Comparison of ENCODE assay signal across 9 mouse cellular contexts in the genomic region with DNA sequence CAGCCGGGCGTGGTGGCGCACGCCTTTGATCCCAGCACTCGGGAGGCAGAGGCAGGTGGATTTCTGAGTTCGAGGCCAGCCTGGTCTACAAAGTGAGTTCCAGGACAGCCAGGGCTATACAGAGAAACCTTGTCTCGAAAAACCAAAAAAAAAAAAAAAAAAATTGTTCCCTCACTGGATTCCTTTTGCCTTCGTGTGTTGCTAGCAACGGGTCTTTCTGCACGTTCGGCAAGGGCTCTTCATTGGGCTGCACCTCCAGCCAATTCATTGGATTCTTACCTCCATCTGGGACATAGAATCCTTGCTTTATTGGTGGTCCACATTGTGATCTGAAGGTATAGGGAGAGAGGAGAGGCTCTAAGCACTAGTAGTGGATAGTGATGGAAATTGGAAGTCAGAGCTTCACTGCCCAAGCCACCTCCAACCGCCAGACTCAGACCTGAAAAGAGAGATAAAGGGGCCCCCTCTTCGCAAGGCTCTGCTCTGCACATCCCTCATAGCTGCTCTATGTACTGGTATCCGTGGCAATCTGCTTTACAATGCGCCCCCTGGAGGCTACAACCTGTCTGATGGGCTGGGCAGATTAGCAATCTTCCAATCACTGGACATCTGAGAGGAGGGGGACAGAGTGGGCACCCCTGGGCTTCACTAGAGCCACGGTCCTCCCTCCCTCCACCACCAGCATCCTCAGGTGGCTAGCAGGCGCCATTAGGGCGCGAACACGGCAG. TPM values are rescaled to one million over a fixed set of nuclear protein-coding genes. Genes with fewer than 3 reads are reported as not detected.
DNase-seq lines count a peak whose midpoint lies in the region; ATAC-seq and TF ChIP-seq lines count a peak whose summit lies in the region.
"Had no signal": no experiment of that assay in that cellular context is flagged by ENCODE, and none has a peak within 500 bp of the region (broad histone marks: within the 10 kb centered on the region; RNA-seq: fewer than 3 reads in every experiment).

No protein-coding gene starts in this region.

- 45% methylated on average over 20 of the region's 20 CpGs for WGBS in embryonic facial prominence, embryonic 12.5 days
- WGBS in intestine, postnatal 0 days: 42% methylated on average over 19 of the region's 20 CpGs
- 42% methylated on average over 20 of the region's 20 CpGs for WGBS in lung, adult 2 months
- WGBS in olfactory bulb, adult 2 months: 48% methylated on average over 20 of the region's 20 CpGs

- no peaks in the 10 kb centered on the region for H3K9me3 ChIP-seq in embryonic facial prominence, embryonic 12.5 days
- no peaks in the 10 kb centered on the region for H3K9me3 ChIP-seq in intestine, postnatal 0 days (ENCODE audit: control insufficient read depth)
- H3K9me3 ChIP-seq: embryonic facial prominence, embryonic 15.5 days had no signal

- H3K36me3 ChIP-seq in embryonic facial prominence, embryonic 12.5 days: no peaks in the 10 kb centered on the region
- no peaks in the 10 kb centered on the region for H3K36me3 ChIP-seq in intestine, postnatal 0 days (ENCODE audit: control insufficient read depth, insufficient read depth)
- H3K36me3 ChIP-seq: embryonic facial prominence, embryonic 15.5 days had no signal

- no peak overlapping the region for H3K27ac ChIP-seq in embryonic facial prominence, embryonic 12.5 days
- H3K27ac ChIP-seq in intestine, postnatal 0 days (ENCODE audit: low read depth, low read length): no peak overlapping the region
- no peak overlapping the region for H3K27ac ChIP-seq in olfactory bulb, adult 2 months (ENCODE audit: insufficient read depth, low read depth, low read length)
- H3K27ac ChIP-seq: embryonic facial prominence, embryonic 15.5 days had no signal

- H3K27me3 ChIP-seq in embryonic facial prominence, embryonic 12.5 days: peaks cover 50% of the 10 kb centered on the region
- H3K27me3 ChIP-seq in intestine, postnatal 0 days (replicated peaks; ENCODE audit: control insufficient read depth, insufficient read depth, low read length): peaks cover 41% of the 10 kb centered on the region

- intact Hi-C loops in left cerebral cortex, postnatal 14 days (cut with DNase I): no loop called here

- H3K9ac ChIP-seq in embryonic facial prominence, embryonic 12.5 days: no peak overlapping the region
- H3K9ac ChIP-seq in intestine, postnatal 0 days (ENCODE audit: low read depth, low read length): no peak overlapping the region
- H3K9ac ChIP-seq: embryonic facial prominence, embryonic 15.5 days had no signal

- TF ChIP-seq CTCF in intestine, postnatal 0 days (IDR thresholded peaks at IDR 0.05; ENCODE audit: low read depth): peak; percentile 74
- TF ChIP-seq CTCF in lung, adult 2 months (IDR thresholded peaks at IDR 0.05; ENCODE audit: insufficient read depth, low read length): peak; percentile 79
- peak; percentile 35; the same call in 1 of the 2 replicates for TF ChIP-seq CTCF in olfactory bulb, adult 2 months (IDR thresholded peaks at IDR 0.05; ENCODE audit: insufficient read depth, low read depth, low read length)

- peak overlapping the region; percentile 17; the same call in 1 of the 2 replicates for H3K4me2 ChIP-seq in embryonic facial prominence, embryonic 12.5 days (replicated peaks)
- H3K4me2 ChIP-seq in intestine, postnatal 0 days (replicated peaks; ENCODE audit: low read depth): no peak overlapping the region
- H3K4me2 ChIP-seq: embryonic facial prominence, embryonic 15.5 days had no signal

- no peak overlapping the region for H3K4me3 ChIP-seq in embryonic facial prominence, embryonic 12.5 days
- no peak overlapping the region for H3K4me3 ChIP-seq in intestine, postnatal 0 days (ENCODE audit: low read depth, low read length)
- H3K4me3 ChIP-seq in lung, adult 2 months (replicated peaks; ENCODE audit: extremely low read depth, low read depth, low read length): no peak overlapping the region
- no peak overlapping the region for H3K4me3 ChIP-seq in olfactory bulb, adult 2 months (ENCODE audit: insufficient read depth, low read depth, low read length)
- H3K4me3 ChIP-seq: embryonic facial prominence, embryonic 15.5 days had no signal

- H3K4me1 ChIP-seq in embryonic facial prominence, embryonic 12.5 days: 0 out of 2 replicates have a peak, but pooled peaks cover 10% of the 10 kb centered on the region
- H3K4me1 ChIP-seq in intestine, postnatal 0 days (replicated peaks; ENCODE audit: control insufficient read depth, insufficient read depth, low read length): no peaks in the 10 kb centered on the region
- no peaks in the 10 kb centered on the region for H3K4me1 ChIP-seq in lung, adult 2 months (ENCODE audit: control insufficient read depth, insufficient read depth, low read length)
- H3K4me1 ChIP-seq in olfactory bulb, adult 2 months (ENCODE audit: control insufficient read depth, insufficient read depth, low read length): 0 out of 2 replicates have a peak, but pooled peaks cover 6% of the 10 kb centered on the region

- peak; percentile 62 for DNase-seq in layer of hippocampus, adult 11-12 months (ENCODE audit: low spot score)
- no peak for DNase-seq in layer of hippocampus, postnatal 36 days
- DNase-seq in ZHBTc4 (ENCODE audit: low read depth, low spot score): peak; percentile 75
- peak; percentile 66 for DNase-seq in lung, adult 2 months
- no peak for DNase-seq in left cerebral cortex, postnatal 14 days (ENCODE audit: low spot score in 2 of 2)

- ATAC-seq in embryonic facial prominence, embryonic 12.5 days (ENCODE audit: insufficient number of reproducible peaks, insufficient read depth, low FRiP score, low TSS enrichment): no peak
- no peak for ATAC-seq in intestine, postnatal 0 days

- TF ChIP-seq POLR2A in lung, adult 2 months (IDR thresholded peaks at IDR 0.05; ENCODE audit: borderline replicate concordance, extremely low read depth, low read depth, low read length): no peak
- no peak for TF ChIP-seq POLR2A in olfactory bulb, adult 2 months (IDR thresholded peaks at IDR 0.05; ENCODE audit: insufficient read depth, low read depth, low read length)

RNA-seq across cellular contexts. Expression of gene Kazald1, which starts 11.3 kb away (rescaled TPM):
- 1 to 10 TPM; 1.2 to 1.6 TPM for total RNA-seq in layer of hippocampus, postnatal 36 days (2021)
- polyA plus RNA-seq in embryonic facial prominence, embryonic 12.5 days (2016; fragmentation: Nextera tagmentation; extraction: Ambion mirVana): 7.0 and 8.4 TPM in 2 replicates
- polyA plus RNA-seq in intestine, postnatal 0 days (2015; fragmentation: Nextera tagmentation; extraction: Ambion mirVana): 1.2 and 2.1 TPM in 2 replicates
- polyA plus RNA-seq in lung, adult 2 months (2012; rRNA removed): 10.4 and 11.0 TPM in 2 replicates
- not detected in 2 replicates for polyA plus RNA-seq in olfactory bulb, adult 2 months (2012; ENCODE audit: insufficient read depth, insufficient read length, low replicate concordance, missing spikeins)
- 1 to 10 TPM; 1.3 to 1.6 TPM for total RNA-seq in left cerebral cortex, postnatal 14 days (2021)

RNA-seq across cellular contexts. Expression of gene Sfxn3, which starts 16.4 kb away (rescaled TPM):
- 10 to 100 TPM; 82.4 to 91.5 TPM for total RNA-seq in layer of hippocampus, postnatal 36 days (2021)
- 24.3 and 25.1 TPM in 2 replicates for polyA plus RNA-seq in embryonic facial prominence, embryonic 12.5 days (2016; fragmentation: Nextera tagmentation; extraction: Ambion mirVana)
- polyA plus RNA-seq in intestine, postnatal 0 days (2015; fragmentation: Nextera tagmentation; extraction: Ambion mirVana): 15.1 and 17.5 TPM in 2 replicates
- 61.8 and 84.2 TPM in 2 replicates for polyA plus RNA-seq in lung, adult 2 months (2012; rRNA removed)
- not detected in 2 replicates for polyA plus RNA-seq in olfactory bulb, adult 2 months (2012; ENCODE audit: insufficient read depth, insufficient read length, low replicate concordance, missing spikeins)
- total RNA-seq in left cerebral cortex, postnatal 14 days (2021): 100 to 1,000 TPM; 111 to 115 TPM

RNA-seq across cellular contexts. Expression of gene Pdzd7, which starts 18.2 kb away (rescaled TPM):
- 1 to 10 TPM; 2.2 to 3.4 TPM for total RNA-seq in layer of hippocampus, postnatal 36 days (2021)
- polyA plus RNA-seq in embryonic facial prominence, embryonic 12.5 days (2016; fragmentation: Nextera tagmentation; extraction: Ambion mirVana): 0.29 and 0.52 TPM in 2 replicates
- 0.22 and 0.37 TPM in 2 replicates for polyA plus RNA-seq in intestine, postnatal 0 days (2015; fragmentation: Nextera tagmentation; extraction: Ambion mirVana)
- polyA plus RNA-seq in lung, adult 2 months (2012; rRNA removed): 0.64 and 1.2 TPM in 2 replicates
- not detected in 2 replicates for polyA plus RNA-seq in olfactory bulb, adult 2 months (2012; ENCODE audit: insufficient read depth, insufficient read length, low replicate concordance, missing spikeins)
- 1 to 10 TPM; 3.3 to 3.4 TPM for total RNA-seq in left cerebral cortex, postnatal 14 days (2021)

RNA-seq across cellular contexts. Expression of gene Lzts2, which starts 49.5 kb away (rescaled TPM):
- total RNA-seq in layer of hippocampus, postnatal 36 days (2021): 10 to 100 TPM; 25.6 to 30.8 TPM
- 107 and 112 TPM in 2 replicates for polyA plus RNA-seq in embryonic facial prominence, embryonic 12.5 days (2016; fragmentation: Nextera tagmentation; extraction: Ambion mirVana)
- polyA plus RNA-seq in intestine, postnatal 0 days (2015; fragmentation: Nextera tagmentation; extraction: Ambion mirVana): 26.0 and 26.2 TPM in 2 replicates
- 143 TPM in 2 replicates for polyA plus RNA-seq in lung, adult 2 months (2012; rRNA removed)
- polyA plus RNA-seq in olfactory bulb, adult 2 months (2012; ENCODE audit: insufficient read depth, insufficient read length, low replicate concordance, missing spikeins): not detected in 2 replicates
- total RNA-seq in left cerebral cortex, postnatal 14 days (2021): 10 to 100 TPM; 28.9 to 31.6 TPM

RNA-seq across cellular contexts. Expression of gene Mrpl43, which starts 57.5 kb away (rescaled TPM):
- total RNA-seq in layer of hippocampus, postnatal 36 days (2021): 10 to 100 TPM; 37.6 to 41.8 TPM
- 74.5 and 75.8 TPM in 2 replicates for polyA plus RNA-seq in embryonic facial prominence, embryonic 12.5 days (2016; fragmentation: Nextera tagmentation; extraction: Ambion mirVana)
- 80.1 and 83.0 TPM in 2 replicates for polyA plus RNA-seq in intestine, postnatal 0 days (2015; fragmentation: Nextera tagmentation; extraction: Ambion mirVana)
- 50.1 and 78.0 TPM in 2 replicates for polyA plus RNA-seq in lung, adult 2 months (2012; rRNA removed)
- polyA plus RNA-seq in olfactory bulb, adult 2 months (2012; ENCODE audit: insufficient read depth, insufficient read length, low replicate concordance, missing spikeins): not detected in 2 replicates
- 10 to 100 TPM; 41.2 to 44.6 TPM for total RNA-seq in left cerebral cortex, postnatal 14 days (2021)

Comparison
In these comparisons a context has a peak if more than half of its experiments do, and no peak if none do; other contexts are left out.
1. DNase-seq: peak in layer of hippocampus, adult 11-12 months (single experiment), ZHBTc4 (single experiment) and lung, adult 2 months (single experiment); none in layer of hippocampus, postnatal 36 days (0 of 2) and left cerebral cortex, postnatal 14 days (0 of 2).
2. Peak in every context shown above with its lines, with median percentiles within 50 percentile points of each other: CTCF ChIP-seq.